Mouse (Mus musculus) kidney, embryonic 15.5 days (tissue): Measurements from ENCODE around the gene Zfp536. TPM values are rescaled to one million over a fixed set of nuclear protein-coding genes. Genes with fewer than 3 reads are reported as not detected.

Experiments
- ATAC-seq: fragments of 200-750 bp; cut with Nextera tagmentation; replicated peaks from 2 replicates; pipeline ENCODE4 v1.8.0; 2017; ENCODE audit warnings: moderate TSS enrichment; ENCODE audit not compliant: low FRiP score
- H3K27ac ChIP-seq: fragments of 300-500 bp; sonication (generic); 2 replicates; pipeline ENCODE4 v1.5.1; 2015; ENCODE audit warnings: mild to moderate bottlenecking, inconsistent platforms
- H3K27me3 ChIP-seq: fragments of 300-500 bp; sonication (generic); 2 replicates; pipeline ENCODE4 v1.6.1; 2015; ENCODE audit warnings: inconsistent platforms
- H3K36me3 ChIP-seq: fragments of 300-500 bp; sonication (generic); 2 replicates; pipeline ENCODE4 v1.6.1; 2015; ENCODE audit warnings: inconsistent platforms
- H3K4me1 ChIP-seq: fragments of 300-500 bp; sonication (generic); 2 replicates; pipeline ENCODE4 v1.6.1; 2015; ENCODE audit warnings: inconsistent platforms
- H3K4me2 ChIP-seq: fragments of 300-500 bp; sonication (generic); 2 replicates; pipeline ENCODE4 v1.6.1; 2015; ENCODE audit warnings: moderate library complexity, mild to moderate bottlenecking, inconsistent platforms
- H3K4me3 ChIP-seq: fragments of 300-500 bp; sonication (generic); replicated peaks from 2 replicates; pipeline ENCODE4 v1.5.1; 2015; ENCODE audit warnings: mild to moderate bottlenecking, inconsistent platforms
- H3K9ac ChIP-seq: fragments of 300-500 bp; sonication (generic); 2 replicates; pipeline ENCODE4 v1.6.1; 2015; ENCODE audit warnings: mild to moderate bottlenecking, inconsistent platforms
- H3K9me3 ChIP-seq: fragments of 300-500 bp; sonication (generic); replicated peaks from 2 replicates; pipeline ENCODE4 v1.6.1; 2016; ENCODE audit warnings: inconsistent platforms
- WGBS: fragments of 180-500 bp; shearing (Covaris S2); methylation state at CpG from one replicate; pipeline ENCODE4 v1.1.7; 2015; ENCODE audit warnings: mixed read lengths; 5-methylcytosine and 5-hydroxymethylcytosine counted together
- polyA plus RNA-seq: library from polyadenylated mRNA; unstranded; fragments of >200 nt; fragmentation: Nextera tagmentation; extraction: Ambion mirVana; gene quantifications from 2 replicates; pipeline ENCODE4 v1.2.1, GENCODE M21; 2015

Zfp536 gene
- polyA plus RNA-seq, 1 experiment from 2014 or later: 9.5 TPM

GRCm38 (mm10) chr7:37559851-37560250 lies 213.6 kb downstream of the Zfp536 start:
- Histone ChIP-seq H3K36me3 (no peaks in the 10 kb centered on the region), H3K9me3 (no peaks in the 10 kb centered on the region), H3K4me3 (no peak overlapping the region), H3K4me1 (peaks cover 27% of the 10 kb centered on the region), H3K9ac (no peak overlapping the region), H3K27me3 (no peaks in the 10 kb centered on the region), H3K27ac (no peak overlapping the region), H3K4me2 (no peak overlapping the region)
- 45% methylated on average over 3 of the region's 3 CpGs for WGBS
- ATAC-seq: no peak

- Histone ChIP-seq H3K9ac (no peak overlapping the region), H3K4me3 (no peak overlapping the region), H3K27me3 (no peaks in the 10 kb centered on the region), H3K4me1 (peaks cover 22% of the 10 kb centered on the region), H3K9me3 (no peaks in the 10 kb centered on the region), H3K4me2 (no peak overlapping the region), H3K36me3 (no peaks in the 10 kb centered on the region), H3K27ac (no peak overlapping the region)
- WGBS: 87% methylated on average over 6 of the region's 6 CpGs
- no peak for ATAC-seq
Measured at GRCm38 (mm10) chr7:37559341-37559740, 214.1 kb downstream of the Zfp536 start.

GRCm38 (mm10) chr7:37556811-37557210 lies 216.6 kb downstream of the Zfp536 start:
- no peak for ATAC-seq
- Histone ChIP-seq H3K27ac (no peak overlapping the region), H3K4me2 (no peak overlapping the region), H3K36me3 (no peaks in the 10 kb centered on the region), H3K9me3 (no peaks in the 10 kb centered on the region), H3K27me3 (no peaks in the 10 kb centered on the region), H3K4me3 (no peak overlapping the region), H3K9ac (no peak overlapping the region), H3K4me1 (peaks cover 5% of the 10 kb centered on the region; the same call in 1 of the 2 replicates)
- WGBS: 100% methylated on average over 1 of the region's 1 CpGs

GRCm38 (mm10) chr7:37554405-37554804 lies 219.0 kb downstream of the Zfp536 start:
- H3K9ac ChIP-seq: no peak overlapping the region
- ATAC-seq: no peak
- H3K27me3 ChIP-seq: no peaks in the 10 kb centered on the region
- 85% methylated on average over 5 of the region's 5 CpGs for WGBS
- no peak overlapping the region for H3K4me3 ChIP-seq
- H3K9me3 ChIP-seq: no peaks in the 10 kb centered on the region
- peaks cover 5% of the 10 kb centered on the region; the same call in 1 of the 2 replicates for H3K4me1 ChIP-seq
- no peaks in the 10 kb centered on the region for H3K36me3 ChIP-seq
- no peak overlapping the region for H3K27ac ChIP-seq
- H3K4me2 ChIP-seq: no peak overlapping the region

GRCm38 (mm10) chr7:37553646-37554045 lies 219.8 kb downstream of the Zfp536 start:
- H3K9me3 ChIP-seq: no peaks in the 10 kb centered on the region
- no peak overlapping the region for H3K27ac ChIP-seq
- no peak for ATAC-seq
- H3K9ac ChIP-seq: no peak overlapping the region
- H3K4me2 ChIP-seq: no peak overlapping the region
- peaks cover 5% of the 10 kb centered on the region; the same call in 1 of the 2 replicates for H3K4me1 ChIP-seq
- no peak overlapping the region for H3K4me3 ChIP-seq
- H3K27me3 ChIP-seq: no peaks in the 10 kb centered on the region
- WGBS: 83% methylated on average over 3 of the region's 3 CpGs
- no peaks in the 10 kb centered on the region for H3K36me3 ChIP-seq

GRCm38 (mm10) chr7:37552384-37552783 lies 221.1 kb downstream of the Zfp536 start:
- WGBS: 41% methylated on average over 3 of the region's 3 CpGs

GRCm38 (mm10) chr7:37548805-37549204 lies 224.6 kb downstream of the Zfp536 start:
- ATAC-seq: no peak
- no peaks in the 10 kb centered on the region for H3K36me3 ChIP-seq
- no peak overlapping the region for H3K4me2 ChIP-seq
- 72% methylated on average over 15 of the region's 15 CpGs for WGBS
- H3K27ac ChIP-seq: no peak overlapping the region
- peaks cover 5% of the 10 kb centered on the region; the same call in 1 of the 2 replicates for H3K4me1 ChIP-seq
- H3K4me3 ChIP-seq: no peak overlapping the region
- H3K9ac ChIP-seq: no peak overlapping the region
- no peaks in the 10 kb centered on the region for H3K9me3 ChIP-seq
- H3K27me3 ChIP-seq: no peaks in the 10 kb centered on the region

More at GRCm38 (mm10) chr7:37552384-37552783, 221.1 kb downstream of the Zfp536 start:
- Histone ChIP-seq H3K4me3 (no peak overlapping the region), H3K36me3 (no peaks in the 10 kb centered on the region), H3K4me2 (no peak overlapping the region), H3K9me3 (no peaks in the 10 kb centered on the region), H3K9ac (no peak overlapping the region), H3K4me1 (peaks cover 5% of the 10 kb centered on the region; the same call in 1 of the 2 replicates), H3K27me3 (no peaks in the 10 kb centered on the region), H3K27ac (no peak overlapping the region)
- peak; percentile 66 for ATAC-seq

GRCm38 (mm10) chr7:37544011-37544410 lies 229.4 kb downstream of the Zfp536 start:
- 20% methylated on average over 6 of the region's 6 CpGs for WGBS
- Histone ChIP-seq H3K4me1 (no peaks in the 10 kb centered on the region), H3K9ac (no peak overlapping the region), H3K27me3 (no peaks in the 10 kb centered on the region), H3K9me3 (no peaks in the 10 kb centered on the region), H3K4me3 (no peak overlapping the region), H3K4me2 (no peak overlapping the region), H3K36me3 (no peaks in the 10 kb centered on the region), H3K27ac (no peak overlapping the region)
- no peak for ATAC-seq

- 74% methylated on average over 7 of the region's 7 CpGs for WGBS
- Histone ChIP-seq H3K27ac (no peak overlapping the region), H3K4me3 (no peak overlapping the region), H3K9ac (no peak overlapping the region), H3K4me1 (no peaks in the 10 kb centered on the region), H3K27me3 (no peaks in the 10 kb centered on the region), H3K4me2 (no peak overlapping the region), H3K9me3 (no peaks in the 10 kb centered on the region), H3K36me3 (no peaks in the 10 kb centered on the region)
- ATAC-seq: no peak
Measured at GRCm38 (mm10) chr7:37542951-37543350, 230.5 kb downstream of the Zfp536 start.

- WGBS: 89% methylated on average over 2 of the region's 2 CpGs
- H3K27ac ChIP-seq: no peak overlapping the region
- H3K9ac ChIP-seq: no peak overlapping the region
- no peak overlapping the region for H3K4me2 ChIP-seq
- H3K9me3 ChIP-seq: no peaks in the 10 kb centered on the region
- peaks cover 5% of the 10 kb centered on the region for H3K4me1 ChIP-seq
- H3K27me3 ChIP-seq: no peaks in the 10 kb centered on the region
- no peaks in the 10 kb centered on the region for H3K36me3 ChIP-seq
- no peak overlapping the region for H3K4me3 ChIP-seq
- ATAC-seq: no peak
Measured at GRCm38 (mm10) chr7:37531166-37531565, 242.3 kb downstream of the Zfp536 start.

GRCm38 (mm10) chr7:37528311-37528710 lies 245.1 kb downstream of the Zfp536 start:
- Histone ChIP-seq H3K9me3 (no peaks in the 10 kb centered on the region), H3K4me3 (no peak overlapping the region), H3K27ac (no peak overlapping the region), H3K27me3 (no peaks in the 10 kb centered on the region), H3K9ac (no peak overlapping the region), H3K4me2 (no peak overlapping the region), H3K4me1 (peaks cover 5% of the 10 kb centered on the region), H3K36me3 (no peaks in the 10 kb centered on the region)
- WGBS: 87% methylated on average over 9 of the region's 9 CpGs
- ATAC-seq: no peak

- Histone ChIP-seq H3K9ac (no peak overlapping the region), H3K4me3 (no peak overlapping the region), H3K36me3 (no peaks in the 10 kb centered on the region), H3K27me3 (no peaks in the 10 kb centered on the region), H3K9me3 (no peaks in the 10 kb centered on the region), H3K4me1 (peaks cover 5% of the 10 kb centered on the region), H3K4me2 (no peak overlapping the region), H3K27ac (no peak overlapping the region)
- ATAC-seq: no peak
- 84% methylated on average over 2 of the region's 2 CpGs for WGBS
Measured at GRCm38 (mm10) chr7:37527890-37528289, 245.6 kb downstream of the Zfp536 start.

GRCm38 (mm10) chr7:37521407-37521806 lies 252.0 kb downstream of the Zfp536 start:
- no peaks in the 10 kb centered on the region for H3K4me1 ChIP-seq
- ATAC-seq: no peak
- H3K9me3 ChIP-seq: no peaks in the 10 kb centered on the region
- no peak overlapping the region for H3K4me2 ChIP-seq
- 74% methylated on average over 2 of the region's 2 CpGs for whole genome bisulfite sequencing
- H3K4me3 ChIP-seq: no peak overlapping the region
- no peaks in the 10 kb centered on the region for H3K27me3 ChIP-seq
- H3K9ac ChIP-seq: no peak overlapping the region
- no peak overlapping the region for H3K27ac ChIP-seq
- H3K36me3 ChIP-seq: no peaks in the 10 kb centered on the region
